Mouse (Mus musculus) myocyte (in vitro differentiated cells): ENCODE results near the gene Prim1.

Source experiments
- E2F4 ChIP-seq: IDR thresholded peaks from one replicate; pipeline ENCODE4 v1.6.1; 2011; ENCODE audit warnings: mild to moderate bottlenecking, control low read depth, moderate library complexity; ENCODE audit not compliant: insufficient read depth
- MAX ChIP-seq: IDR thresholded peaks from one replicate; pipeline ENCODE4 v1.6.1; 2011; ENCODE audit warnings: low read depth, mild to moderate bottlenecking, control low read depth
- MYOD1 ChIP-seq, 3 experiments: IDR thresholded peaks; one replicate each; pipeline ENCODE4 v1.6.1; 2011; ENCODE audit warnings: control low read depth in 2 of 3, low read depth in 2 of 3, mild to moderate bottlenecking in 2 of 3, moderate library complexity in 1 of 3; ENCODE audit not compliant: insufficient read length in 2 of 3, control insufficient read depth in 1 of 3
- MYOG ChIP-seq, 3 experiments: IDR thresholded peaks; one replicate each; pipeline ENCODE4 v1.6.1; 2011; ENCODE audit warnings: control low read depth in 2 of 3, low read depth in 2 of 3, mild to moderate bottlenecking in 2 of 3; ENCODE audit not compliant: insufficient read length in 2 of 3, control insufficient read depth in 1 of 3, insufficient read depth in 1 of 3
- POLR2A ChIP-seq: IDR thresholded peaks from one replicate; pipeline ENCODE4 v1.6.1; 2011; ENCODE audit warnings: low read depth, mild to moderate bottlenecking, control low read depth, moderate library complexity; ENCODE audit not compliant: insufficient read length
- POLR2AphosphoS2 ChIP-seq: IDR thresholded peaks from one replicate; pipeline ENCODE4 v1.6.1; 2011; ENCODE audit warnings: low read depth, control low read depth; ENCODE audit not compliant: insufficient read length
- TCF12 ChIP-seq: IDR thresholded peaks from one replicate; pipeline ENCODE4 v1.6.1; 2011; ENCODE audit warnings: mild to moderate bottlenecking, control low read depth; ENCODE audit not compliant: poor library complexity, insufficient read depth, severe bottlenecking
- USF1 ChIP-seq: IDR thresholded peaks from one replicate; pipeline ENCODE4 v1.6.1; 2011; ENCODE audit warnings: low read depth, mild to moderate bottlenecking, control low read depth, moderate library complexity

GRCm38 (mm10) chr10:128030860-128031259 lies 15.9 kb downstream of the Prim1 start:
- no peak for TF ChIP-seq MYOD1 (IDR thresholded peaks at IDR 0.05; ENCODE audit: control insufficient read depth in 1 of 3, insufficient read length in 2 of 3, low read depth in 2 of 3)
- no peak for TF ChIP-seq POLR2A
- no peak for TF ChIP-seq TCF12
- TF ChIP-seq POLR2AphosphoS2 = no peak
- no peak for TF ChIP-seq E2F4
- TF ChIP-seq MAX = no peak
- no peak for TF ChIP-seq USF1
- no peak for TF ChIP-seq MYOG (IDR thresholded peaks at IDR 0.05; ENCODE audit: control insufficient read depth in 1 of 3, insufficient read depth in 1 of 3, insufficient read length in 2 of 3, low read depth in 2 of 3)
